Mouse (Mus musculus) gastrocnemius, adult 8-10 months (tissue): ENCODE data around the gene Zscan5b. TPM values are rescaled to one million over a fixed set of nuclear protein-coding genes. Genes with fewer than 3 reads are reported as not detected.

Source experiments
- total RNA-seq, 4 experiments: library from RNA; stranded (reverse); gene quantifications; 2 replicates each; pipeline ENCODE4 v1.2.4; 2022

Gene Zscan5b
- total RNA-seq, 4 experiments from 2014 or later, result not detected

Other genes with a start within 250 kb of the Zscan5b start
- not detected for gene Vmn1r65, start 211.3 kb upstream of the Zscan5b start, total RNA-seq
- gene Nlrp4c, start 177.1 kb upstream of the Zscan5b start, total RNA-seq, result not detected
- 10 to 100 TPM; 27.1 to 32.2 (median 29.7) TPM for gene Zfp787, start 66.3 kb upstream of the Zscan5b start, total RNA-seq
- gene Zfp444, start 50.1 kb upstream of the Zscan5b start, total RNA-seq, result 1 to 10 TPM; 5.5 to 8.7 (median 7.4) TPM
- not detected for gene Galp, start 25.2 kb upstream of the Zscan5b start, total RNA-seq
- not detected for gene Epp13, start 30.4 kb downstream of the Zscan5b start, total RNA-seq
- gene Zfp667, start 64.3 kb downstream of the Zscan5b start, total RNA-seq, result 1 to 10 TPM; 4.2 to 5.8 (median 4.8) TPM
- 1 to 10 TPM in 2 of 4 experiments, under 1 TPM in 2; 0.81 to 1.6 (median 1.1) TPM for gene Zfp583, start 109.0 kb downstream of the Zscan5b start, total RNA-seq
- gene Gm3854, start 121.5 kb downstream of the Zscan5b start, total RNA-seq, result under 1 TPM; 0.24 to 0.54 (median 0.48) TPM
- 1 to 10 TPM; 2.7 to 4.7 (median 3.5) TPM for gene Zfp78, start 141.0 kb downstream of the Zscan5b start, total RNA-seq
- gene Zfp28, start 161.0 kb downstream of the Zscan5b start, total RNA-seq, result 1 to 10 TPM in 3 of 4 experiments, under 1 TPM in 1; 0.70 to 2.7 (median 1.1) TPM
- gene Smim17, start 176.4 kb downstream of the Zscan5b start, total RNA-seq, result under 1 TPM in 3 of 4 experiments, not detected in 1; 0.11 to 0.85 (median 0.36) TPM
- not detected for gene Gm20715, start 188.0 kb downstream of the Zscan5b start, total RNA-seq
- gene Olfr1344, start 216.4 kb downstream of the Zscan5b start, total RNA-seq, result not detected
- gene Olfr1336, start 233.9 kb downstream of the Zscan5b start, total RNA-seq, result not detected
- gene Olfr1346, start 244.8 kb downstream of the Zscan5b start, total RNA-seq, result not detected